Mouse (Mus musculus): ENCODE measurements around the gene Galnt2.

DNA sequence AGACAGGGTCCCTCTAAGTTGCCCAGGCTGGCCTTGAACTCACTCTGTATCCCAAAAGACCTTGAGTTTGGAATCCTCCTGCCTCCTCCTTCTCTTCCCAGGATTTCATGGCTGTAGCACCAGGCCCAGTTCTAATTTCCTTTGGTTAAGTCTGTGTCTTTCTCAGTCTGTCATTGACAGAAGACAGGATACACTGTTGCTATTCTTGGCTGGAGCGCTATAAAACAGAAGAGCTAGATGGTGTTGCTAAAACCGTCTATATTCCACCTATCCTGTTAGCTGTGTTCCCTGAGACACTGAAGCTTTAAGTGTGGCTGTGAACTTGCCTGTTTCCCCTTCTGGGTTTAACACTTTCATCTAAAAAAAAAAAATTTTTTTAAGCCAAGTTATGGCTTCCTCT, 19.0 kb upstream of the Galnt2 start:
- TF ChIP-seq CTCF (IDR thresholded peaks at IDR 0.05; ENCODE audit: control insufficient read depth, insufficient read depth, insufficient read length) (no peak), MAX (IDR thresholded peaks at IDR 0.05) (no peak), MYOG (IDR thresholded peaks at IDR 0.05; ENCODE audit: control insufficient read depth, extremely low read depth, insufficient read length) (no peak), CEBPB (IDR thresholded peaks at IDR 0.05; ENCODE audit: low read depth) (no peak), USF1 (IDR thresholded peaks at IDR 0.05; ENCODE audit: low read depth) (no peak)

Data from C2C12 (cell line).